Mouse (Mus musculus) frontal cortex, adult 2 months (tissue): ENCODE results near the gene Mpped2. TPM values are rescaled to one million over a fixed set of nuclear protein-coding genes. Genes with fewer than 3 reads are reported as not detected.

ENCODE experiments used
- DNase-seq, 2 experiments: peaks; one replicate each; pipeline ENCODE4 v3.0.0; 2022; ENCODE audit warnings: low spot score in 1 of 2; ENCODE audit errors: extremely low spot score in 1 of 2
- polyA plus RNA-seq: library from polyadenylated mRNA; depleted of rRNA; stranded (reverse); fragments of >200 nt; gene quantifications from 2 replicates; pipeline ENCODE4 v1.2.3, GENCODE M21; 2012

Gene Mpped2
- polyA plus RNA-seq, 1 experiment, result 24.2 TPM

- no peak for DNase-seq
Measured at GRCm38 (mm10) chr2:106851515-106851914, 158.4 kb downstream of the Mpped2 start.

GRCm38 (mm10) chr2:106854213-106854612 lies 161.1 kb downstream of the Mpped2 start:
- no peak for DNase-seq

GRCm38 (mm10) chr2:106854758-106855157 lies 161.7 kb downstream of the Mpped2 start:
- DNase-seq, result peak in 1 of 2 experiments; percentile 23

GRCm38 (mm10) chr2:106855184-106855583 lies 162.1 kb downstream of the Mpped2 start:
- DNase-seq, result no peak

GRCm38 (mm10) chr2:106855623-106856350 lies 162.7 kb downstream of the Mpped2 start:
- no peak for DNase-seq

GRCm38 (mm10) chr2:106856361-106856961 lies 163.4 kb downstream of the Mpped2 start:
- DNase-seq, result no peak

GRCm38 (mm10) chr2:106857258-106857657 lies 164.2 kb downstream of the Mpped2 start:
- DNase-seq, result no peak

GRCm38 (mm10) chr2:106857711-106858110 lies 164.6 kb downstream of the Mpped2 start:
- DNase-seq, result no peak

- no peak for DNase-seq
Measured at GRCm38 (mm10) chr2:106860856-106861679, 168.0 kb downstream of the Mpped2 start.

GRCm38 (mm10) chr2:106863050-106863653 lies 170.1 kb downstream of the Mpped2 start:
- DNase-seq, result no peak

GRCm38 (mm10) chr2:106865148-106865786 lies 172.2 kb downstream of the Mpped2 start:
- DNase-seq, result no peak

GRCm38 (mm10) chr2:106866303-106866702 lies 173.2 kb downstream of the Mpped2 start:
- no peak for DNase-seq

- DNase-seq, result no peak
Measured at GRCm38 (mm10) chr2:106870886-106871285, 177.8 kb downstream of the Mpped2 start.

GRCm38 (mm10) chr2:106873166-106873565 lies 180.1 kb downstream of the Mpped2 start:
- DNase-seq, result no peak

GRCm38 (mm10) chr2:106883390-106883789 lies 190.3 kb downstream of the Mpped2 start:
- DNase-seq, result no peak

GRCm38 (mm10) chr2:106888174-106888573 lies 195.1 kb downstream of the Mpped2 start:
- no peak for DNase-seq

GRCm38 (mm10) chr2:106889297-106890000 lies 196.4 kb downstream of the Mpped2 start:
- DNase-seq, result peak in 1 of 2 experiments; percentile 32

- DNase-seq, result no peak
Measured at GRCm38 (mm10) chr2:106893376-106893775, 200.3 kb downstream of the Mpped2 start.

- DNase-seq, result no peak
Measured at GRCm38 (mm10) chr2:106895326-106896023, 202.4 kb downstream of the Mpped2 start.
